Mouse (Mus musculus): Measurements from ENCODE around the gene Gm8332. TPM values are rescaled to one million over a fixed set of nuclear protein-coding genes. Genes with fewer than 3 reads are reported as not detected.
"Not testable (repeated sequence)": the region's sequence is repeated elsewhere in the genome, so short reads cannot be mapped to it uniquely, and the experiment has no call there.

Gene Gm8332
- polyA plus RNA-seq, 1 experiment from 2014 or later: not detected

GRCm38 (mm10) chr12:88242940-88243339, 7.0 kb downstream of the Gm8332 start:
- DNase-seq (ENCODE audit: low spot score); H3K4me1 ChIP-seq (ENCODE audit: control insufficient read depth, insufficient read depth, low read length); H3K36me3 ChIP-seq (replicated peaks; ENCODE audit: control insufficient read depth, insufficient read depth, low read depth, low read length); H3K4me2 ChIP-seq (ENCODE audit: low read depth, low read length); H3K27ac ChIP-seq (replicated peaks; ENCODE audit: low read depth, low read length); H3K4me3 ChIP-seq (ENCODE audit: low read depth, low read length); H3K9me3 ChIP-seq (replicated peaks; ENCODE audit: control insufficient read depth, low read length); H3K9ac ChIP-seq (replicated peaks; ENCODE audit: low read length); ATAC-seq (replicated peaks; ENCODE audit: insufficient number of reproducible peaks, low FRiP score, low TSS enrichment, low read depth); H3K27me3 ChIP-seq (ENCODE audit: control insufficient read depth, insufficient read depth, low read length): not testable (repeated sequence)
- WGBS: 36% methylated on average over 1 of the region's 1 CpGs

GRCm38 (mm10) chr12:88219445-88219844, 30.5 kb downstream of the Gm8332 start:
- H3K4me1 ChIP-seq (ENCODE audit: control insufficient read depth, insufficient read depth, low read length): no peaks in the 10 kb centered on the region

GRCm38 (mm10) chr12:88218059-88218458, 31.8 kb downstream of the Gm8332 start:
- not testable (repeated sequence) for H3K27ac ChIP-seq (replicated peaks; ENCODE audit: low read depth, low read length); H3K9me3 ChIP-seq (replicated peaks; ENCODE audit: control insufficient read depth, low read length); H3K9ac ChIP-seq (replicated peaks; ENCODE audit: low read length); H3K4me3 ChIP-seq (ENCODE audit: low read depth, low read length); H3K4me2 ChIP-seq (ENCODE audit: low read depth, low read length); DNase-seq (ENCODE audit: low spot score); H3K36me3 ChIP-seq (replicated peaks; ENCODE audit: control insufficient read depth, insufficient read depth, low read depth, low read length); H3K27me3 ChIP-seq (ENCODE audit: control insufficient read depth, insufficient read depth, low read length); ATAC-seq (replicated peaks; ENCODE audit: insufficient number of reproducible peaks, low FRiP score, low TSS enrichment, low read depth); H3K4me1 ChIP-seq (ENCODE audit: control insufficient read depth, insufficient read depth, low read length)

More at GRCm38 (mm10) chr12:88219445-88219844, 30.5 kb downstream of the Gm8332 start:
- Histone ChIP-seq H3K4me2 (ENCODE audit: low read depth, low read length) (no peak overlapping the region), H3K27me3 (ENCODE audit: control insufficient read depth, insufficient read depth, low read length) (no peaks in the 10 kb centered on the region), H3K9ac (replicated peaks; ENCODE audit: low read length) (no peak overlapping the region), H3K36me3 (replicated peaks; ENCODE audit: control insufficient read depth, insufficient read depth, low read depth, low read length) (no peaks in the 10 kb centered on the region), H3K4me3 (ENCODE audit: low read depth, low read length) (no peak overlapping the region), H3K27ac (replicated peaks; ENCODE audit: low read depth, low read length) (no peak overlapping the region), H3K9me3 (replicated peaks; ENCODE audit: control insufficient read depth, low read length) (no peaks in the 10 kb centered on the region)
- no peak for DNase-seq (ENCODE audit: low spot score)
- ATAC-seq (replicated peaks; ENCODE audit: insufficient number of reproducible peaks, low FRiP score, low TSS enrichment, low read depth): no peak
- 91% methylated on average over 3 of the region's 3 CpGs for WGBS

GRCm38 (mm10) chr12:88214641-88215040, 35.3 kb downstream of the Gm8332 start:
- ATAC-seq (replicated peaks; ENCODE audit: insufficient number of reproducible peaks, low FRiP score, low TSS enrichment, low read depth): no peak
- no peaks in the 10 kb centered on the region for H3K4me1 ChIP-seq (ENCODE audit: control insufficient read depth, insufficient read depth, low read length)
- 88% methylated on average over 12 of the region's 12 CpGs for WGBS

GRCm38 (mm10) chr12:88211458-88211857, 38.4 kb downstream of the Gm8332 start:
- not testable (repeated sequence) for ATAC-seq (replicated peaks; ENCODE audit: insufficient number of reproducible peaks, low FRiP score, low TSS enrichment, low read depth); H3K9ac ChIP-seq (replicated peaks; ENCODE audit: low read length); DNase-seq (ENCODE audit: low spot score); H3K27me3 ChIP-seq (ENCODE audit: control insufficient read depth, insufficient read depth, low read length); H3K4me1 ChIP-seq (ENCODE audit: control insufficient read depth, insufficient read depth, low read length); H3K9me3 ChIP-seq (replicated peaks; ENCODE audit: control insufficient read depth, low read length); H3K4me3 ChIP-seq (ENCODE audit: low read depth, low read length); H3K27ac ChIP-seq (replicated peaks; ENCODE audit: low read depth, low read length); H3K36me3 ChIP-seq (replicated peaks; ENCODE audit: control insufficient read depth, insufficient read depth, low read depth, low read length); H3K4me2 ChIP-seq (ENCODE audit: low read depth, low read length)
- WGBS: 85% methylated on average over 9 of the region's 9 CpGs

More at GRCm38 (mm10) chr12:88214641-88215040, 35.3 kb downstream of the Gm8332 start:
- H3K27ac ChIP-seq (replicated peaks; ENCODE audit: low read depth, low read length): no peak overlapping the region
- no peak for DNase-seq (ENCODE audit: low spot score)
- H3K27me3 ChIP-seq (ENCODE audit: control insufficient read depth, insufficient read depth, low read length): no peaks in the 10 kb centered on the region
- no peak overlapping the region for H3K4me2 ChIP-seq (ENCODE audit: low read depth, low read length)
- H3K36me3 ChIP-seq (replicated peaks; ENCODE audit: control insufficient read depth, insufficient read depth, low read depth, low read length): no peaks in the 10 kb centered on the region
- no peaks in the 10 kb centered on the region for H3K9me3 ChIP-seq (replicated peaks; ENCODE audit: control insufficient read depth, low read length)
- H3K9ac ChIP-seq (replicated peaks; ENCODE audit: low read length): no peak overlapping the region
- no peak overlapping the region for H3K4me3 ChIP-seq (ENCODE audit: low read depth, low read length)

- ATAC-seq (replicated peaks; ENCODE audit: insufficient number of reproducible peaks, low FRiP score, low TSS enrichment, low read depth) (no peak), DNase-seq (ENCODE audit: low spot score) (no peak)
- H3K9me3 ChIP-seq (replicated peaks; ENCODE audit: control insufficient read depth, low read length): no peaks in the 10 kb centered on the region
- no peak overlapping the region for H3K4me2 ChIP-seq (ENCODE audit: low read depth, low read length)
- H3K27me3 ChIP-seq (ENCODE audit: control insufficient read depth, insufficient read depth, low read length): no peaks in the 10 kb centered on the region
- no peak overlapping the region for H3K27ac ChIP-seq (replicated peaks; ENCODE audit: low read depth, low read length)
- WGBS: 90% methylated on average over 2 of the region's 2 CpGs
- no peaks in the 10 kb centered on the region for H3K36me3 ChIP-seq (replicated peaks; ENCODE audit: control insufficient read depth, insufficient read depth, low read depth, low read length)
- H3K9ac ChIP-seq (replicated peaks; ENCODE audit: low read length): no peak overlapping the region
- H3K4me3 ChIP-seq (ENCODE audit: low read depth, low read length): no peak overlapping the region
- H3K4me1 ChIP-seq (ENCODE audit: control insufficient read depth, insufficient read depth, low read length): no peaks in the 10 kb centered on the region
These were observed 47.0 kb downstream of the Gm8332 start for GRCm38 (mm10) chr12:88202856-88203255.

Other genes starting within 250 kb of the Gm8332 start
- not detected in 2 replicates for gene Gm2075, start 238.3 kb downstream of the Gm8332 start, polyA plus RNA-seq (2014; fragmentation: Nextera tagmentation; extraction: Ambion mirVana)
- not detected in 2 replicates for gene Gm6803, start 231.3 kb downstream of the Gm8332 start, polyA plus RNA-seq (2014; fragmentation: Nextera tagmentation; extraction: Ambion mirVana)
- gene Gm2056, start 223.1 kb downstream of the Gm8332 start, polyA plus RNA-seq (2014; fragmentation: Nextera tagmentation; extraction: Ambion mirVana): not detected in 2 replicates
- not detected in 2 replicates for gene Gm16368, start 166.4 kb downstream of the Gm8332 start, polyA plus RNA-seq (2014; fragmentation: Nextera tagmentation; extraction: Ambion mirVana)
- gene Gm10436, start 68.0 kb downstream of the Gm8332 start, polyA plus RNA-seq (2014; fragmentation: Nextera tagmentation; extraction: Ambion mirVana): not detected in 2 replicates
- not detected in 2 replicates for gene Gm5662, start 24.4 kb upstream of the Gm8332 start, polyA plus RNA-seq (2014; fragmentation: Nextera tagmentation; extraction: Ambion mirVana)
- gene Gm5039, start 73.9 kb upstream of the Gm8332 start, polyA plus RNA-seq (2014; fragmentation: Nextera tagmentation; extraction: Ambion mirVana): not detected in 2 replicates
- gene Adck1, start 110.5 kb upstream of the Gm8332 start, polyA plus RNA-seq (2014; fragmentation: Nextera tagmentation; extraction: Ambion mirVana): 12.5 and 13.5 TPM in 2 replicates